Mouse (Mus musculus): Measurements from ENCODE around the gene Rassf3.

Rassf3 gene

GRCm38 (mm10) chr10:121489941-121490340 lies 13.8 kb upstream of the Rassf3 start:
- DNase-seq (ENCODE audit: low read depth), result no peak

- no peak for DNase-seq (ENCODE audit: low read depth)
These were observed 12.6 kb upstream of the Rassf3 start for GRCm38 (mm10) chr10:121488623-121489299.

- no peak for DNase-seq (ENCODE audit: low read depth)
These were observed 11.6 kb upstream of the Rassf3 start for GRCm38 (mm10) chr10:121487716-121488115.

- no peak for DNase-seq (ENCODE audit: low read depth)
These were observed 10.2 kb upstream of the Rassf3 start for GRCm38 (mm10) chr10:121486350-121486749.

GRCm38 (mm10) chr10:121483364-121483763 lies 7.2 kb upstream of the Rassf3 start:
- DNase-seq (ENCODE audit: low read depth), result no peak

- DNase-seq (ENCODE audit: low read depth), result no peak
These were observed 5.0 kb upstream of the Rassf3 start for GRCm38 (mm10) chr10:121481141-121481540.

GRCm38 (mm10) chr10:121479987-121480386 lies 3.8 kb upstream of the Rassf3 start:
- no peak for DNase-seq (ENCODE audit: low read depth)

- DNase-seq (ENCODE audit: low read depth), result no peak
These were observed 1.3 kb upstream of the Rassf3 start for GRCm38 (mm10) chr10:121477433-121477832.

GRCm38 (mm10) chr10:121476968-121477337 lies 806 bp upstream of the Rassf3 start:
- no peak for DNase-seq (ENCODE audit: low read depth)

- DNase-seq (ENCODE audit: low read depth), result no peak
These were observed 438 bp downstream of the Rassf3 start for GRCm38 (mm10) chr10:121475672-121476146.

GRCm38 (mm10) chr10:121475101-121475671 lies 961 bp downstream of the Rassf3 start:
- DNase-seq (ENCODE audit: low read depth), result no peak

GRCm38 (mm10) chr10:121474288-121474687 lies 1.9 kb downstream of the Rassf3 start:
- no peak for DNase-seq (ENCODE audit: low read depth)

GRCm38 (mm10) chr10:121473723-121474215 lies 2.4 kb downstream of the Rassf3 start:
- DNase-seq (ENCODE audit: low read depth), result no peak

- DNase-seq (ENCODE audit: low read depth), result no peak
These were observed 3.4 kb downstream of the Rassf3 start for GRCm38 (mm10) chr10:121472593-121473217.

- no peak for DNase-seq (ENCODE audit: low read depth)
These were observed 4.5 kb downstream of the Rassf3 start for GRCm38 (mm10) chr10:121471570-121472197.

GRCm38 (mm10) chr10:121469625-121470024 lies 6.5 kb downstream of the Rassf3 start:
- DNase-seq (ENCODE audit: low read depth), result no peak

- DNase-seq (ENCODE audit: low read depth), result no peak
These were observed 7.2 kb downstream of the Rassf3 start for GRCm38 (mm10) chr10:121468985-121469384.

- no peak for DNase-seq (ENCODE audit: low read depth)
These were observed 7.9 kb downstream of the Rassf3 start for GRCm38 (mm10) chr10:121468261-121468660.

GRCm38 (mm10) chr10:121467792-121468191 lies 8.4 kb downstream of the Rassf3 start:
- DNase-seq (ENCODE audit: low read depth), result no peak

- no peak for DNase-seq (ENCODE audit: low read depth)
These were observed 9.1 kb downstream of the Rassf3 start for GRCm38 (mm10) chr10:121467016-121467415.

GRCm38 (mm10) chr10:121465033-121465432 lies 11.1 kb downstream of the Rassf3 start:
- DNase-seq (ENCODE audit: low read depth), result no peak

- DNase-seq (ENCODE audit: low read depth), result no peak
These were observed 13.8 kb downstream of the Rassf3 start for GRCm38 (mm10) chr10:121462162-121462881.

Measured in c-Kit-positive CD71-negative TER-119-negative erythroid progenitor cells, embryonic 14.5 days (primary cell).